Mouse (Mus musculus): Measurements from ENCODE around the gene Nsd2.
"Not testable (repeated sequence)": the region's sequence is repeated elsewhere in the genome, so short reads cannot be mapped to it uniquely, and the experiment has no call there.

The Nsd2 gene

DNA sequence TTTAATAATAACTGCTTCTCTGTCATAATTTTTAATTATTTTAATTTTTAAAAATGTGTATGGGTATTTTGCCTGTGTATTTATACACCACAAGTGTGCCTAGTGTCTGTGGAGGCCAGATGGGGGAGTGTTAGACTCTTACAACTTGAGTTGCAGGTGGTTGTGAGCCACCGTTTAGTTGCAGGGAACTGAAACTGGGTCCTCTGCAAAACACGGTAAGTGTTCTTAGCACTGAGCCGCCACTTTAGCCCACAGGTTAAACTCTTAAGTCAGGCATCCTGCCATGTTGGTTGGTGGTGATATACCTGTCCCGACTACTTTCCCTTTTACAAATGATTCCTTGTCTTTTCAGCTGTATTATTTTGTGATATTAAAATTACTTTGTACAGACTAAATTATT, 22.0 kb downstream of the Nsd2 start:
- CTCF ChIA-PET, result no interaction called here

DNA sequence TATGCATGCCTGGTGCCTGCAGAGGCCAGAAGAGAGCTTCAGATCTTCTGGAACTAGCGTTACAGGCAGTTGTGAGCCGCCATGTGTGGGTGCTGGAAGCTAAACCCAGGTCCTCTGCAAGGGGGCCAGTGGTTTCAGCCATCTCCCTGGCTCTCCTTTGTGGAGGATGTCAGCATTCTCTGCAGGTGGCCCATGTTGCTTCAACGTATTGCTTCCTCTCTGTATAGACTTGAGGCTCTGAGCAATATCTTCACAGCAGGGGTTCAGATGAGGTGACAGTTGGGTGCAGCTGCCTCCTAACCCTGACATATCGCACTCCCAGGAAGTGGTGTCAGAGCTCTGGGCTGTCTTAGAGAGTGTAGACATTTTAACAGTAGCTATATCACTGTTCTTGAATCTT, 30.9 kb downstream of the Nsd2 start:
- CTCF ChIA-PET, result no interaction called here

DNA sequence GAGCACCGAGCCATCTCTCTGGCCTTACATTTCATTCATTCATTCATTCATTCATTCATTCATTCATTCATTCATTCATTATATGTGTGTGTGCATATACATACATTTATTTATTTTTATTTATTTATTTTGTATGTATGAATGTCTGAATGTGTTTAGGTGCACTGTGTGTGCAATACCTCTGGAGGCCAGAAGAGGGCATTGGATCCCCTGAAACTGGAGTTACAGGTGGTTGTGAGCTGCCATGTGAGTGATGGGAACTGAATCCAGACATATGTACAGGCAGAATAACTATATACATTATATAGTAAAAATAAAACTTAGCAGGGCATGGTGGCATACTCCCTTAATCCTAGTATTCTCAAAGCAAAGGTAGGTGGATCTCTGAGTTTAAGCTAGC, 32.6 kb downstream of the Nsd2 start:
- CTCF ChIA-PET, result no interaction called here

DNA sequence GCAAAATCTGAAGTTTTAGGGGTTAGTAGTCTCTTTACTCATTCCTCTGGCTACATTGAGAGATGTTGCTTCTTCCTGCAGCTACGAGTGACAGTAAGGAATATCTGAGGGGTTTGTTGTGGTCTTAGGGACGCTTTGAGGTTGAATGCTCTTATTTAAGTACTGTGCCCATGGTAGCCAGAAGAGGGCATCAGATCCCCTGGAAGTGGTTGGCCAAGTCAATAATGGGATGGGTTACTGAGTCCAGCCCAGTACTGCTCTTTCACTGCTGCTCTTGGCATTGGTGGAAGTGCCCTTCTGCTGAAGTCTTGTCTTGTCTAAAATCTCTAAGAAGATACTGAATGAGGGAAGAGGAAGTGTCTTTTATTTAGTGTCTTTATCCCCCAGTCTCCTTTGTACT, 33.5 kb downstream of the Nsd2 start:
- CTCF ChIA-PET, result interaction anchor here (0.6 kb wide), 1 partner anchor 1901 kb away, joined by 4 read pairs; no protein-coding TSS in a partner anchor

DNA sequence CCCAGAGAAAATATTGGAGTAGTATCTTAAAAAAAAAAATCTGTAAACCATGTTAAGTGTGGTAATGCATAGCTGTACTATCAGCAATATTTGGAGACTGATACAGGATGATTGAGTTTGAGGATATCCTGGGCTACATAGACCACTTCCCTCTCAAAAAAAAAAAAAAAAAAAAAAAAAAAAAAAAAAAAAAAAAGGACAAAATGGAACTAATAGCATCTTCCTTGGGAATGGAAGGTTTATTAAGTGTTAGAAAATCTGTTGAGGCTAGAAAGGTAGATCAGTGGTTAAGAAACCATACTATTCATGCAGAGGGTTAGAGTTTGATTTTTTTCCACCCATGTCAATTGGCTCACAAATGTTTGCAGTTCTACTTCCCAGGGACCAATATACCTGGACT, 37.2 kb downstream of the Nsd2 start:
- CTCF ChIA-PET, result no interaction called here

DNA sequence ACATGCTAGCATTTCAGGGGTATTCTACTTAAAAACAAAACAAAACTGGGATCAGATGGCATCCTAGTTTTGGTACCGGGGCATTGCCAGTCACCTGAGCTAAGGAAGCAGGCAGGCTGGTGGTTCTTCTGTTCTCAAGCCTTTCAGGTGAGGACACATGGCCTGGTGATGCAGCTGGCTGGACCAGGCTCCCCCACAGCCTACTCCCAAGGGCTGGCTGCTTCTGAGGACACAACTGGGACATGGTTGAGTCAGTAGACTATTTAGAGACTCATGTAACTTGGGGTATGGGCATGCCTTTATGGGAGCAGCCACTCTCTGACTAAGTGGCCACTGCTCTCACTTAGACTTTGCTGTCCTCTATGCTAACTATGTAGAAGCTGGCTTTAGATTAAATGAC, 54.9 kb downstream of the Nsd2 start:
- CTCF ChIA-PET, result no interaction called here

DNA sequence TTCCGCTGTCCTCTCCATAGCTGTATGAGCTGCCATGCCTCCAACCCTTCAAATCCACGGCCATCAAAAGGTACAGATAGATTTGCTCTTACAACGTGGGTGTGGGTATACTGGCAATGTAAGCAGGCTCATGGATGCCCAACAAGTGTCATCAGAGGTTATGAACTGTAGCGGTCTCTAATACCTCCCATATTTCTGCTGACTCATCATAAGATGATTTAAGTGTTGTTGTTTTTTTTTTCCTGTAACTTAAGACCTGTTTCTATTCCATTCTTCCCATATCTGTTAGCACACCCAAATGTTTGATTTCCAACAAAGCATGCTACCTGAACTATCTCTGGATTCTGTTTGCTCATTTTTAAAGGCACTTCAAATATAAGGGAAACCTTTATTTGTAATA, 60.6 kb downstream of the Nsd2 start:
- CTCF ChIA-PET, result no interaction called here

DNA sequence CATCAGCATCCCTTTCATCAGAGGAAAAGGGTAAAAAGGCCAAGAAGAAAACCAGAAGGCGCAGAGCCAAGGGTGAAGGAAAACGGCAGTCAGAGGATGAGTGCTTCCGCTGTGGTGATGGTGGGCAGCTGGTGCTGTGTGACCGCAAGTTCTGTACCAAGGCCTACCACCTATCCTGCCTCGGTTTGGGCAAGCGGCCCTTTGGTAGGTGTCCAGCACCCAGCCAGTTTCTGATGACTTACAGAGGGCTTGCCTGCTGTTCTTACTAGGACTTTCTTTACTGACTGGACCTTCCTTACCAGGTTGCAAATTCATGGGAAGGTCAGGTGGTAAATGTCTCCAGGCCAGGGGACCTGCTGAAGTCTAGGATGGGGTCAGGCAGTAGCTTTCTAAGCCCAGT, 72.9 kb downstream of the Nsd2 start:
- CTCF ChIA-PET, result no interaction called here

DNA sequence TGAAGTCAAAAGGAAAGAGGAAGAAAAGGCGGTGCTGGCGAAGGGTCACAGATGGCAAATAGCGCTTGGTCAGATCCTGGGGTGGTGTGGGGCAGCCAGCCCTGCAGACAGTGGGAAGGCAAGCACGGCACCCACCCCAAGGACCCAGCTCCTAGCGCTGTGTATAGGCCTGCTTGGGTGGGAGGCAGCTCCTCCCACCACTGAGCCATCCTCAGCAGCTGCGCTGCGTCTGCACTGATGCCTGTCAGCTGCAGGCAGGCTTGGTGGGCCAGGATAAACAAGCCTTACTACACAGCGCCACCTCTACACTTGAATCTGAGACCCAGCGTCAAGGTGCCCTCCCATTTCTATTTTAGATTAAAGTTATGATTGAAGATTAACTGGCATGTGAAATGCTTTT, 74.6 kb downstream of the Nsd2 start:
- CTCF ChIA-PET, result no interaction called here

DNA sequence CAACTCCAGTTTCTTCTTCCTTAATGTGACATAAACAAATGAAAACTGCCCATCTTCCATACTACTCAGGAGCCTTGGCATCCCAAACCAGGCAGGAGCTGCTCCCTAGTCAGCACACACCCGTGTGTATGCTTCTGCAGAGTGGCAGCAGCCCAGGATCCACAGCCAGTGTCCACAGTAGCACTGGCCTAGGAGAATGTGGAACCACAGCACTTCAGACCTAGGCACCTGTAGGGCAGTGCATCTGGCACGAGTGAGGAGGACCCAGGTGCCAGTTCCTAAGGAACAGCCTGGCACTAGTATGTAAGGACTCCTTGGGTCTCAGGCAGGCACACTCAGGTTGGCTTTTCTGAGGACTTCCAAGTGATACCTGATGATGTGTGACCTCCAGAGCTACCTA, 76.6 kb downstream of the Nsd2 start:
- CTCF ChIA-PET, result no interaction called here

DNA sequence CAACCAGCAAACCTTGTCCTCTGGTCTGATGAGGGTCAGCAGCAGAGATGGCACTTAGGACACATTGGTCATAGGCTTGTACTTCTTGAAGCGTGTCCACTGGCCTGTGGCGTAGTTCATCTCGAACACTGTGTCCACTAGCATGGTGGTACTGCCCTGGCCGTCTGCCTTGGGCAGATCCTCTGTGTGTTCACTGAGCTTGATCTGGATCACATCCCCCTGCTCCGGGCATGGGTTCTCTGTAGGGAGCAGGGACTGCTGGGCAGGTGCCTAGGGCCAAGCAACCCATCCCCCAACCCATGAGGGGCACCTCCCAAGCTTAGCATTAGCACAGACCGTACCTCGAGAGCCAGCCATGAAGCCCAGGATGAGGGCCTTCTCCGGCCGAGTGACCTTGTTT, 78.1 kb downstream of the Nsd2 start:
- CTCF ChIA-PET, result no interaction called here

DNA sequence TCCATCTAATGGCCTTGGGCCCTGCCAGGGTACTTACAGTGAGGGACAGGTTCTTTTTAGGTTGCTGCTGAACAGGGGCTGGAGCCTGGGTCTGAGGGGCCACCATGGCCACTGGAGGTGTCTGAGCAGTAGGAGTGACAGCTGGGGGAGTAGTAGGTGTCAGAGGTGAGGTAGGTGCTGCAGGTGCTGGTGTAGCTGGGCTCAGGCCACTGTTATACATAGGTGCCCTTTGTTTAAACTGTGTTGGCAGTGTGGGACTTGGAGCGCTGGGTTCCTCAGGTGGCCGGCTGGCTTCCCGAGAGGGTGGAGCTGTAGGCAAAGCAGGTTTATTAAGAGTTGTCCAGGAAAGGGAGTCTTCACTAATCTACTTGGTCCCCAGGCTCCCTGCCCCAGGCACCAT, 78.7 kb downstream of the Nsd2 start:
- CTCF ChIA-PET, result no interaction called here

DNA sequence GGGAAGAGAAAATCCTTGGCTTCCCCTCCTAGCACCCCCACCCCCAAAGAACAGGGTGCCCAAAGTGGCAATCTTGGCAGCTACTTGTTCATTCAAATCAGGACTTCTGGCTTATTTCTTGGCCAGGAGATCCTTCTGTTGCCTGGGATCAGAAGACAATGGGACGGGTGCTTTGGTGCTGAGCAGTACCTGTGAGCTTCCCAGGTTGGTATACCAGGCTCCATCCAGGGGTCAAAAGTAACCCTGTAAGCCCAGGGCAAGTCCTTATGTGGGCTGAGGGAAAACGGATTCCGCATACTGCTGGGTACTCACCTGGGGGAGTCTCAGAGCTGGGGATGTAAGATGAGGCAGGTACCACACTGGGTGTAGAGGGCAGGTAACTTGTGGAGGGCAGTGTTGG, 79.6 kb downstream of the Nsd2 start:
- CTCF ChIA-PET, result no interaction called here

DNA sequence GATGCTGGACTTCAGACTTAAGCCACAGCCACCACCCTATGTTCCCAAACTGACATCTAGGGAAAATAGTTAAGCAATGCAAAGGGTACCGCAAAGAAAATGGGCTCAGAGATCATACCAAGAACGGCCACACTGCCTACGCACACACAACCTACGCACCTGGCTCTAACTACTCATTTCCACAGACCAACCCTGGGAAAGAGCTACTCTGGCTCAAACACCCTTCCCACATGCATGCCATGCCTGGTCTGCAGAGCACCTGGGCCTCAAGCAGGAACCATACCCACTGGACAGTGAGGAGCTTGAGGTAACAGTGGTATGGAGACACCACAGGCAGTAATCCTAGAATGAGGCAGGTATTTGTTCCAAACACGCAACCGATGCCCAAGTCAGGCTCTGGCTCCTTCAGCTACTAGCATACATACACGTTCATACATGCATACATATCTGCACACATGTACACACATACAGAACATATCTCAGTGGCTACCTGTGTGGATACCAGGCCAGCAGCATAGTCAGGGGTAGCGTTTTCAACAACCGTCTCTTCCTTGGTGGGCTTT, 80.3 kb downstream of the Nsd2 start:
- CTCF ChIA-PET, result no interaction called here

DNA sequence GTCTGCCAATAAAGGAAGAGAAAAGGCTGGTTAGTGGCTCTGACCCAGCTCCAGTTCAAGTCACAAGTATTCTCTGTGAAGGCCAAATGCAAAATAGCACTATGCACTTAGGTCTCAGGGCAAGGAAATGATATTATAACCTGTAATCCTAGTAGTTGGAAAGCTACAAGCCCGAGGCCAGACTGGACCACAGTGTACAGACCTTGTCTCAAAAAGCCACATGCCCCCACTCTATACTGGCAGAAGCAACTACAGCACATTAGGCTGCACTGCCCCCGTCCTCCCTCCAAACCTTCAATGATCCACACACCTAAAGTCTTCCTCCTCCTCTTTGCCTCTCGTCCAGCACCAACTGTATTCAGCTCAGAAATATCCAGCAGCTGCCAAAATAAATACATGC, 80.8 kb downstream of the Nsd2 start:
- CTCF ChIA-PET, result no interaction called here

DNA sequence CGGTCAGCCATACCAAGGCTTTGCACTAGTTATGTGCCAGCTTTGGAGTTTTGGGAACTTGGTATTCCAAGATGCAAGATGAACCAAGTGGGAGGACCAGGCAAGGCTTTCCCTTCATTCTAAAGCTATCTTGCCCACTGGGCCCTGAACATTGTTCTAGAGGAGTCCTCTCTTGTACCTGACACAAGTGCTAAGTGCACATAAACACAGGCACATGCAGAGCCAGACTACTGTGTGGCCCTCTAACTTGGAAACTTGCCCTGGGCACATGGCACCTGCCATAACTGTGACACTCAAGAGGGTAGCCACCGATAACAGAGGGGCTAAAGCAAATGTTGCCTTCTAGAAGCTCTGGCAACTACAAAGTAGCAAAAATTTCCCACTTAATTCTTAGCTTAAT, 82.2 kb downstream of the Nsd2 start:
- CTCF ChIA-PET, result no interaction called here

DNA sequence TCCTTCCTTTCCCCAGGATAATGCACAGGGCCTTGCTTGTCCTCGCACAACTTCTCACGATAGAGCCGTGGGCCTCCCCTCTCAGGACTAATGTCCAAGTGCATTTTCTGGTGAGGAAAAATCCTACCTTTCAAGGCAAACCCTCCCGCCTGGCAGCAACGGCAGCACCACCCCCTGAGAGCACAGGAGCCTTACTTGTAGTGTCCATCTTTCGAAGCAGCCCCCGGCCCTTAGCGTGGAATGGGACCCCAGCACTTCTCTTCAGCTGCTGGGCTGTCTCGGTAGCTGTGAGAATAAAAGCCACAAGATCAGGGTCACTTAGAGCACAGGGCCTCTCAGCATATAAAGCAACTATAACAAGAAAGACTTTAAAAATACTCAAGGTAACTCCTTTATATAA, 82.7 kb downstream of the Nsd2 start:
- CTCF ChIA-PET, result no interaction called here

DNA sequence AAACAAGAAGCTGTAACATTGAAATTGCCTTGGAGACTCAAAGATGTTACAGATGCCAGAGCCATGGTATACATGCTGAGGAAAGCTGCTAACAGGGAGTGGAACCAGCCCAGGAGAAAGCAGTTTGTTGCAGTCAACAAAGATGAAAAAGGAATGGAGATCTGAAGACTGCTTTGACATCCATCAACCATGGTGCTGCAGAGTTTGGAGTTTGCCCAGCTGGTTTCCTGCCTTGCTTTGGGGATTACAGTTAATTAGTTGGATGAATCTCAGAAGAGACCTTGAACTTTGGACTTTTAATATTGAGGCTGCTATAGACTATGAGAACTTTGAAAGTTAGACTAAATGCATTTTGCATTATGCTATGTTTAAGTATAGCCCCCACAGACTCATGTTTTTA, 94.5 kb downstream of the Nsd2 start:
- CTCF ChIA-PET, result not testable (repeated sequence)

DNA sequence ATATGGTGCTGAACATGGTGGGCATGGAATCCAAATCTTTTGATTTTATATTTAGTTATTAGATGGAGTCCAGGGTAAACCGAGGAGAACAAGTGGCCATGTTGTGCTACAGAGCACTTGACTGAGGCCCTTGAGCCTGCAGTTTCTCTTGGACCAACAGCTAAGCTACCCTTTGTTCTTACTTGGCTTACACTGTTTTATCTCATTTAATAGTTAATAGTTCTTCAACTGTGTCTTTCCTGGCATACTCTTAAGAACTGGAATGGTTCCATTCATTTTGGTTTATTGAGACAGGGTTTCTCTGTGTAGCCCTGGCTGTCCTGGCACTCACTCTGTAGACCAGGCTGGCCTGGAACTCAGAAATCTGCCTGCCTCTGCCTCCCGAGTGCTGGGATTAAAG, 96.1 kb downstream of the Nsd2 start:
- CTCF ChIA-PET, result interaction anchor here (0.6 kb wide), 1 partner anchor 425 kb away, joined by 3 read pairs; no protein-coding TSS in a partner anchor

DNA sequence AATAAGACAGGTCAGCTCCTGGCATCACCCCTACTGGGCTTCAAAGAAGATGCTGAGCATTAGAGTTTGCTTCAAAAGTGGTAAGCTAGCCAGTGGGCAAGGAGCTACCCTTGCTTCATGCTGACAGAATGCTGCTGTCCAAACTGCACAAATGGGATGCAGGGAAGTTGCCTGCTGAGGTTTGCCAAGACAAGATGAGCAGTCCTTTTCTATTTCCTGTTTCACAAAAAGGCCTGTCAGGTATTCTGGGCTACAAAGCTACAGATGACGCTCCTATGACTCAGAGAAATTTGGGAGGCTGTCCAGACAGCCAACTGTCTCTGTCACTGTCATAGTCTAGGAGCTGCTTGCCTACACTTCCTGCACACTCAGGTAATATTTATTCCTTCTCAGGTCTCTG, 98.9 kb downstream of the Nsd2 start:
- CTCF ChIA-PET, result interaction anchor here (0.9 kb wide), 1 partner anchor 14 kb away, joined by 3 read pairs; no protein-coding TSS in a partner anchor

DNA sequence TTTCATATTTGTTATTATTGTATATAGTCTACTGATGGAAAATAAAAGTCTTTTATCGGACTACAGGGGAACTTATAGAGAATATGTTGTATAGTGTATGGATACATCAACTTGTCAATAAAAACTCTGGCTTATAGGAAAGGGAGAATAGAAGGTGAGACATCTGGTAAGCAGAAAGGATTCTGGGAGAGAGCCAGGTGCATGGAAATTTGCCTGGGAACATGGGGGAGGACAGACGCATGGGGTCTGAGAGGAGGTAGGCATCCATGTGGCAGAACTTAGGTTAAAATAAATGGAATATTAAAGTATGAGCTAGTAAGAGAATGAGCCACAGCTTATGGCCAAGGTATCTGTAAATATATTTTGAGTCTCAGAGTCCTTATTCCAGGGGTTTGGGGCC, 99.5 kb downstream of the Nsd2 start:
- CTCF ChIA-PET, result interaction anchor here (0.9 kb wide), 1 partner anchor 14 kb away, joined by 3 read pairs; no protein-coding TSS in a partner anchor

DNA sequence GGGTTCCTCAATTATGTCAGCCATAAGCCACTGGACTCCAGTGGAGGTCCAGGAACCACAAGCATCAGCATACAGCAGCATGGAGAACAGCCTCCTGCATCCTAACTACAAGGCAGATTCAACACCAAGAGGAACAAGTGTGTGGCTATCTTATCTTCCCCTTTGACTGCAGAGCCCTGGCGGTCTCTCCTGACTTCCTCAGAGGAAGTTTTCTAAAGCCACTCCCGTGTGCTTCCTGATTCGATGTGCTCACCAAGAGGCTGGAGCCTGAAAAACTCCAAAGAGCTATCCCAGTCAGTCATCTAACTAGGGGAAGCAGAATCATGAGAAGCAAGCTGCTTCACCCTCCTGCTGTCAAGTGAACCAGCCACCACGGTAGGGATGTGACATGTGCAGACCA, 100.4 kb downstream of the Nsd2 start:
- CTCF ChIA-PET, result no interaction called here

DNA sequence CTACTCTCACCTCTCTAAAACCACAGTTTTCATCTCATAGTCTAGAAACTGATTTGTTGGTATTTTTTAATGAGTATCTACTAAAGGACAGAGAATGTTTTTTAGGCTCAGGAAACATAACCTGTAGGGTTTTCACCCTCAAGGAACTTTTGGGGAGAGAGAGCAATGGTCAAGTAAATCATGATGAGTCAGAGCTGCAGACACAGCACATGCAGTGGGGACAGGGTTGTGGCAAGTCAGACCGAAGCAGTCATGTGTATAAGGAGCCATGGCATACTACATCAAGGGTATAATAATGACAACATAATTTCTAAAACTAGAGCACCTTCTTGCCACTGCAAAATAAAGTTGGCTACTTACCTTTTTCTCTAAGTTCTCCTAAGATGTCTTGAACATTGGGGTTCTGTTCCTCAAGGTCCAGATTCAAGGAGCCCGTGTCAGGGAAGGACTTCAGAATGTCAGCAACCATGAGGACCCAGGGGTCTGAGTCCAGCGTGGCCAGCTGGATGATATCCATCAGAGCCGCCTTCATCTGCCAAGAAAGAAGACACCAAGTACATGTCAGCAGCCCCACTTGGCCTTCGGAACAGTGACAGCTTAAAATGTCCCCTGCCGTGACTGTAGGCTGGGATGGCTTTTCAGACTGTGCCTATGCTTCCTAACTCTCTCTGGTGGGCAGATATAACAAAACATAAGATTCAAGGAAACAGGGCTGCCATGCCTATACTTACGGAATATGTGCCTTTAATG, 101.1 kb downstream of the Nsd2 start:
- CTCF ChIA-PET, result no interaction called here

DNA sequence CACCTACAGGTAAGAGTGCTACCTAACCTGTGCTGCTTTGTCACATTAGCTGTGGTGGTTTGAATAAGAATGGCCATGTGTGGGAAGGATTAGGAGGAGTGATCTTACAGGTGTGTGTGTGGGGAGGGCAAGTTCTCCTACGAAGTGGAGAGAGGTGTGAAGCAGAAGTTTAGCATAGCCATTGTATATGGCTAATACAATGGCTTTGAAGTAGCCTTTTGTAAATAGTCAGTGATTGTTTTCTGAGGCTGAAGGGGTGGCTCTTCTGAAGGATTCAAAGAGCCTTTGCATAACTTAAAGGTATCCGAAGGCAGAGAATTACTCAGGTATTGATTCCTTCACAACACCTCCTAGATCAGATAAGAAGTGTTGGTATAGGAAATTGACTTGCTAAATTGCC, 102.0 kb downstream of the Nsd2 start:
- CTCF ChIA-PET, result no interaction called here
